Mouse (Mus musculus) right cerebral cortex, postnatal 10 days (tissue): ENCODE measurements around the gene Tbc1d24.

Experiments used
- DNase-seq, 2 experiments: peaks; one replicate each; pipeline ENCODE4 v3.0.0; 2021; ENCODE audit warnings: low spot score in 2 of 2

Tbc1d24 gene

GRCm38 (mm10) chr17:24205284-24205888 lies at the start of gene Tbc1d24:
Gene Tbc1d24, minus strand, starts transcription at chr17:24205562.
- DNase-seq = peak; percentile 97

DNA sequence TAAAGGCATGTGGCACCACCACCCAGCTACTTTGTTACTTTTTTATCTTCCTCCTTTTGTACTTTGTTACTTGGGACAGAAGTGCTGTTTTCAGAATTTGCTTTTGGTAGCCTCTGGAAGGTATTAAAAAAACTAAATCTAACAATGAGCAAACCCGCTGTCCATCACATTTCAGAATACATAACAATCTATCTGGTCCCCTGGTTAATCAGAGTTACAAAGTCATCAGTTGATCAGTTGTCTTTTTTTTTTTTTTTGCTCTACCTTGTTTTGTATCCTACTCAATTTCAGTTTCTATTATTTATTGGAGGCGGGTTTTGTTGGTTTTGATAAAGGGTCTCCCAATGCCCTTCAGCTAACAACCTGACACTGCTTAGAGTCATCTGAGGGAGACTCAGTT lies 47.0 kb upstream of the Tbc1d24 start:
- no peak for DNase-seq

DNA sequence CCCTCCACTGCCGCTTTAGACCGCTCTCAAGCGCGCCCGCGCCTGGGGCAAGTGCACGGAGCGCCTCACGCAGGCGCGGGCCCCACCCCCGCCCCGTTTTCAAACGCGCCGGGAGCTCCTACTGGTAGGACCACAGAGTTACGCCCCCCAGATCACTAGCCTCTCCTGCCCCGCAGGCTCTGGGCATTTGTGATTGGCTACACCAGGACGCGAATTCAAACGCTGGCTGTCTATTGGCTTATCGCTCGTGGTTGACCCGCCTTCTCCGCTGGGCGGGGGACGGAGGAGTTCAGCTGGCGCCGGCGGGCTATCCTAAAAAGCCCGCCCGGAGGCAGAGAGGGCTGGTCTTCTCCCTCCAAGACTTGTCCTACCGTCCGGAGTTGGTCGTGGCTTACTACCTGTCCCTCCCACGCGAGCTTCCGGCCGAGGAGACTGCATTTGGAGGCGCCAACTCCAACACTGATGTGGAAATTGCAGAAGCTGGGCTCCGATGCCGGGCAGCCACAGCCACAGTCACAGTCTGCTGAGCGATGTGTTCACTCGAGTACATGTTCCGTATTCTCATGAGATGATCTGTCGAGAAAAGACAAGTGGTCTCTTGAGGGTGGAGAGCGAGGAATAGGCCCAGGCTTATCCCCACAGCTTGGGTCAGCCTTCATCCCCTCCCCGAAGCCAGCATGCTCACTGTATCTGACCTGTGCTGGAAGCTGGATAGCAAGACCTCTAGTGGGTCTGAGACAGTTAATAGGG lies 46.1 kb upstream of the Tbc1d24 start, which contains the start of gene Ccnf:
TSS of gene Ccnf (minus strand) at position 165 of the 750 bp plus-strand sequence.
- peak; percentile 97 to 98 for DNase-seq

GRCm38 (mm10) chr17:24250988-24251319 lies 45.6 kb upstream of the Tbc1d24 start:
- DNase-seq = no peak

- no peak for DNase-seq
Measured at GRCm38 (mm10) chr17:24248641-24249040, 43.3 kb upstream of the Tbc1d24 start.

DNA sequence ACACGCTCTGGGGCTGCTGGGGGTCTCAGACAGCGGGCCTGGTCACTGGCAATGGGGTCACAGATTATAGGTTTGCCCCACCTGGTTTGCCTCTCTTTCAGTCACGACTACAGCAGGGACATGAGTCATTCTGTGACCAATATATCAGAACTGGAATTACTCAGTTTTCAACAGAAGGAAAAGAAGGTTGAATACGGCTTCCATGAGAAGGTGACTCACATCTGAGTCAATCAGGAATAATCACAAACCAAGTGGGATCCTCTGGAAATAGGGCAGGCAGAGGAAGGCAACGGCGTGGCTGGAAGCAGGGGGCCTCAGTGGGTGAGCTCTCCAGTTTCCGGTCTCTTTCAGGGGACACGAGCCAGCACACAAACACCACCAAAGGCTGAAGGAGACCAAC lies 38.7 kb upstream of the Tbc1d24 start:
- DNase-seq = no peak

DNA sequence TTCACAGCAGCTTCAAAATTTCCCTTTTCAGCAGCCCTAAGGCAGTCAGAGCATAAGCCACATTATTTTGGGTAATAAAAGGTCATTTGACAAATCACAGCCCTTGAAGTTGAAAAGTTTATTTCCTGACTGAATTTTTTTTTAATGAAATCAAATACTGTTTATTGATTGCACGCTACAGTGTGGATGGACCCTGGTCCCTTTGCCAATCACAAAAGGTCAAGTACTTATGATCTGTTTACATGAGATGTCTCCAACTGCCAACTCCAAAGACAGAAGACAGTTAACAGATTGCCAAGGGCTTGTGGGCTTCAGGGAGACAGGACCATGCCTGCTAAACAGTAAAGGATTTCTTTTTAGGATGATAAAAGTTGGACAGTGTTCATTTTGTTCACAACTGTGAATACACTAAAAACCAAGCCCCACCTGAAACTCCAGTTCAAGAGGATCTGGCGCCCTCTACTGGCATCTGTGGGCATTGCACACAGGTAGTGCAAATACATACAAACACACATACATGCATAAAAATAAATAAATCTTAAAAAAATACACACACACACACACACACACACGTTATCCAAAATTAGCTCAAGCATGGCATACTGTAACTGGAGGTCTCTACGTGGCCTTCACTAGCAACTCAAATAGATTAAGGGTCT lies 38.1 kb upstream of the Tbc1d24 start:
- DNase-seq = no peak

DNA sequence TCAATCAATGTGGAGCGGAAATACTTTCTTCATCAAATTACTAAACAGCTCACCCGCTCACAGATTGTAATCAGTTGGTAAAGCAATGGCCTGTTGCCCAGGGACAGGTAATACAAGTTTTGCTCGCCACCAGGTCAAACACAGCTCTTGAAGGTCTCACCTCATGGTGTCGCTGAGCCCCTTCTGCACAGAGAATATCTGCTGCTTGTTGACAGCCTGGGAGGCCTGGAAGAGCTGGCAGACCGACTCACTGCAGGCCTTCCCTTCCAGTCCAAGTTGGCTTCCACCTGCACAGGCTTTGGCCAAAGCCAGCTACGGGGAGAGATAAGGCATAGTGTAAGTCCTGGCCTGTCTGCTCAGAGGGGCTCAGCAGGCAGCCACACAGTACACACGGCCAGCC lies 31.6 kb upstream of the Tbc1d24 start:
- no peak for DNase-seq

- DNase-seq = no peak
Measured at GRCm38 (mm10) chr17:24236479-24236878, 31.1 kb upstream of the Tbc1d24 start.

GRCm38 (mm10) chr17:24227941-24228340 lies 22.6 kb upstream of the Tbc1d24 start:
- DNase-seq = no peak

- no peak for DNase-seq
Measured at GRCm38 (mm10) chr17:24226721-24227120, 21.4 kb upstream of the Tbc1d24 start.

DNA sequence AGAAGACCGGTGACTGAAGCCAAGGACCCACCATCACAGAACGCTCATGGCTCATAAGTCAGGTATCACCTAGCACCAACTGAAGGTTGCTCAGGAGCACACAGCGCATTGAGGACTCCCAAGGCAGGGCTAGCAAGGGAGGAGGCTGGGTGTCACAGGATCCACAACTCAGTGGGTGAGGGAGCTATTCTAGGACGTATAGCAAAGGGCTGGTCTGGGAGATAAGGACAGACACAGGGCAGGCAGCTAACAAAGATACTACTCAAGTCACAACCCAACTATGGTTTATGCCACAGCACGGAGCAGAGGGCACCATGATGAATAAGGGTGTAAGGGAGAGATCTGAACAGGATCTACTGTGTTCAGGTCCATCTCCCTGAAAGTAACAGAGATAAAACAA lies 20.5 kb upstream of the Tbc1d24 start:
- DNase-seq = no peak

- DNase-seq = no peak
Measured at GRCm38 (mm10) chr17:24224741-24225140, 19.4 kb upstream of the Tbc1d24 start.

DNA sequence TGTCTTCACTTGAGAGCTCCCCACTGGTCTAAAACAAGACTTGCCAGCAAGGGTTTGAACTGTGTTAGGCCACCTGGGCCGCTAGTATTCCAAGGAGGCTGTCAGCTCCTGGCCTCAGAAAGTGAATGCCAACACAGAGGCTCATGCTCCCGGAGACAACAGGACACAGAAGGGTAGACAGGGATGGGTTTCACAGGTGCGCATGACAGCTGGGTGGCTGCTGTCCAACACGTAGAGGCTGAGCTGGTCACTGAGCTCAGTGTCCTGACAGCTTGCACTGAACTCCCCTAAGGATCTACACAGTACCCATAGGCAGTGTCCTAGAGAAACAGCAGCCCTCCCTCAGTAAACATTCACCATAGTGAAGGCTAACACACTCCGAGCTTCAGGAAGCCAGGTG lies 18.2 kb upstream of the Tbc1d24 start:
- DNase-seq = no peak

GRCm38 (mm10) chr17:24222653-24223052 lies 17.3 kb upstream of the Tbc1d24 start:
- DNase-seq = no peak

DNA sequence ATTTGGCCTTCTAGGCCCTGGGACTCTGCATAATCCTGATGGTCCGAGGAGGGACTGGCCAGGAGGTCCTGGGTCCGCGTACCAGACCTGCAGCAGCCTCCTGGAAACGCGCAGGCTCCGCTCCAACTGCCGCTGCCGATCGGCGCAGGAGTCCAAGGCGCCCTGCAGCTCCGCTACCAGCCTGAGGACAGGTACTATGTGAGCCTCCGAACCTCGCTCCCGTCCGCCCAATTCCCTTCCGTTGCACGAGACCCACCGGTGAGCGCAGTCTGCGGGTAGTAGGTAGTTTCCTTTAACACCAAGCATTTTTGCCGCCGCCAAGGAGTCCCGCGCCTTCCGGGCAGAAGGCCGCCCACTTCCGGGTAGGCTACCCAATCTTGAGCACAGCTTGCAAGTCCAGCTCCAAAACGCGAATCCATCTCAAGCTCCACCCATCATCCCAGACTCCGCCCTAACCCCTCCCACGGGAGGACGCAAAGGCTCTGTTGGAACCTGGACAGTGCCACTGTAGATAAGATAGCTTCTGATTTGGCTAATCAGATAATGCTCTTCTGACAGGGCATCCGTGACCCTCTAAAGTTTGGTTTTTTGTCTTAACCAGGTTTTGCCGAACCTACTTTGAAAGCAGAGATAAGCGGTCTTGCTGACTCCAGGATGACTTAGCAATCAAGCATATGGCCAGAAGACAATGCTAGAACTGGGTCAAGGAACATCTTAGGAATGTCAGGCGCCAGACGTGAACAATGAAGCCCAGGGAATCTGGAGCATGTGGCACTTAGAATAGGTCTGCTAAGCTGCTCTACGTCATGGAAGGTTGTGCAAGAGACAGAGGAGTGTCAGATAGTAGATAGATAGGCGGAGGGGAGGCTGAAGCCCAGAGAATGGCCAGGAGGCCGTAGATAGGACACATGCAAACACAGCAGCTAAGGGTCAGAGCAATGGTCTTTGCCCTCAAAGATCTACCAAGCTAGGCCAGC lies 15.4 kb upstream of the Tbc1d24 start, which contains the start of gene Tedc2:
TSS of gene Tedc2 (minus strand) at position 417 of the 977 bp plus-strand sequence.
- DNase-seq = peak; percentile 94 to 96

DNA sequence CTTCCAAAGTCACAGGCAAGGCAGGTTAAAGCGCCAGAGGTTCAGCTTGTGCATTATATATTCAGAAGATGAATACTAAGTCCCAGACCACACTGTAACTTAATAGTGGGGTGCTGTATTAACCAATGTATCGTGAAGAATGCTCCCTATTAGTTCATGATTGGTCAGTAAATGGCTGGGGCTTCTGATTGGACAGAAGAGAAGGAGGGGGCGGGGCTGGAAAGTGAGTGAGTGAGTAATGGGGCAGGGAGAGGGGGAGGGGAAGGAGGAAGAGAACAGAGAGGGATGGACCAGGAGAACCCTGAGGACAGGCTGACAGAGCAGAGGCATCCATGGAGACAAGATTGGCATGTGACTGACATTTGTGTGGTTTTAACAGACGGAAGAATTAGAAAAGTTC lies 11.5 kb upstream of the Tbc1d24 start:
- no peak for DNase-seq

- DNase-seq = no peak
Measured at GRCm38 (mm10) chr17:24213186-24213585, 7.8 kb upstream of the Tbc1d24 start.

- DNase-seq = no peak
Measured at GRCm38 (mm10) chr17:24212441-24213018, 7.2 kb upstream of the Tbc1d24 start.

DNA sequence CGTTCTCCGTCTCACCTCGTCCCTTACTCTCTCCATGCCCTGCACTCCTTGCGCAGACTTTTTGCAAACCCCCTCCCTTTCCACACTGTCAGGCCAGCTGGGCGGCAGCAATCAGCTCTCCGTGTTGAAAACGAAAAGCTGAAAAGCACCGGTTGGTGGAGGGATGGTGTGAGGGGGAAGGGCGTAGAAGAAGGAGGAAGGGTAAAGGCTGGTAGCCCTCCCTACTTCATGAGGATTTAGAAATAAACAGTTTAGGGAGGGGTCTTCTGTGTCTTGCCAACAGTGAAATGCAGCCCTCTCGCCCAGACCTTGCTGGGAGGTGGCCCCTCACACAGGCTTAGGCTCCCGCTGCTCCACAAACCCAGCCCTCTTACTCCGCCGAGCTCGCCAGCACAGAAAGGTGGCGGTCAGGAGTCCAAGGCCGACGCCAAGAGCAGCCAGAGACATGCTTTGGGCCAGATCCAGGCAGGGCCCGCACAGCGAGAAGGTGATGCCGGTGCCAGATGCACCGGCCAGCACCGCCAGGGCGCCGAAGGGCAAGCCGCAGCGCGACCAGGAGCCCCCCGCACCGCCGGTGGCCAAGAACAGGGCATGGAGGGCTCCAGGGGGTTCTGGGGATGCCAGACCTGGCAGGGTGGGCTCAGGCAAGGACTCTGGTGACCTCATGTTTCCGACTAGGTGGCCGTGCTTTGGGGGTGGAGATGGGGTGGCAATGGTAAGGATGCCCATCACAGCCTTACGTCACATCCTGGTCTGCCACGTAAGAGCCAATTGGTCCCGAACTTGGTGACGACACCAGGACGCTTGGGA lies 6.5 kb upstream of the Tbc1d24 start:
- peak; percentile 93 to 95 for DNase-seq
